Mouse (Mus musculus): ENCODE data around the gene Foxo3. TPM values are rescaled to one million over a fixed set of nuclear protein-coding genes. Genes with fewer than 3 reads are reported as not detected.

Gene Foxo3
- total RNA-seq, 2 experiments from 2014 or later, result 45.4 to 48.2 TPM

- no peak for DNase-seq
Observed at GRCm38 (mm10) chr10:42275871-42276501, 569 bp downstream of the Foxo3 start.

- DNase-seq, result no peak
Observed at GRCm38 (mm10) chr10:42275401-42275870, 1.1 kb downstream of the Foxo3 start.

- DNase-seq, result peak; percentile 74
Observed at GRCm38 (mm10) chr10:42274712-42275400, 1.7 kb downstream of the Foxo3 start.

GRCm38 (mm10) chr10:42273760-42274691 lies 2.5 kb downstream of the Foxo3 start:
- DNase-seq, result peak; percentile 52

- no peak for DNase-seq
Observed at GRCm38 (mm10) chr10:42273403-42273759, 3.2 kb downstream of the Foxo3 start.

GRCm38 (mm10) chr10:42271454-42272230 lies 4.9 kb downstream of the Foxo3 start:
- DNase-seq, result no peak

GRCm38 (mm10) chr10:42270277-42271083 lies 6.1 kb downstream of the Foxo3 start:
- peak; percentile 55 for DNase-seq

GRCm38 (mm10) chr10:42269281-42270025 lies 7.1 kb downstream of the Foxo3 start:
- no peak for DNase-seq

GRCm38 (mm10) chr10:42267811-42268545 lies 8.6 kb downstream of the Foxo3 start:
- no peak for DNase-seq

GRCm38 (mm10) chr10:42265021-42265689 lies 11.4 kb downstream of the Foxo3 start:
- DNase-seq, result no peak

- no peak for DNase-seq
Observed at GRCm38 (mm10) chr10:42264195-42264594, 12.4 kb downstream of the Foxo3 start.

GRCm38 (mm10) chr10:42263701-42264100 lies 12.9 kb downstream of the Foxo3 start:
- DNase-seq, result no peak

GRCm38 (mm10) chr10:42262061-42262460 lies 14.5 kb downstream of the Foxo3 start:
- no peak for DNase-seq

GRCm38 (mm10) chr10:42261103-42261502 lies 15.5 kb downstream of the Foxo3 start:
- no peak for DNase-seq

- no peak for DNase-seq
Observed at GRCm38 (mm10) chr10:42260523-42260922, 16.0 kb downstream of the Foxo3 start.

GRCm38 (mm10) chr10:42259602-42260001 lies 17.0 kb downstream of the Foxo3 start:
- DNase-seq, result peak; percentile 58

GRCm38 (mm10) chr10:42257985-42258384 lies 18.6 kb downstream of the Foxo3 start:
- no peak for DNase-seq

- DNase-seq, result no peak
Observed at GRCm38 (mm10) chr10:42254788-42255187, 21.8 kb downstream of the Foxo3 start.

GRCm38 (mm10) chr10:42251749-42252323 lies 24.7 kb downstream of the Foxo3 start:
- DNase-seq, result no peak

All from adrenal gland, postnatal 10 days (tissue).